Mouse (Mus musculus) hindbrain, embryonic 12.5 days (tissue): Measurements from ENCODE around the gene 2510009E07Rik. TPM values are rescaled to one million over a fixed set of nuclear protein-coding genes. Genes with fewer than 3 reads are reported as not detected.

Experiments
- ATAC-seq: fragments of 200-750 bp; cut with Nextera tagmentation; 2 replicates; pipeline ENCODE4 v1.8.0; 2017; ENCODE audit warnings: moderate TSS enrichment; ENCODE audit not compliant: low FRiP score
- H3K27ac ChIP-seq: fragments of 300-500 bp; sonication (generic); 2 replicates; pipeline ENCODE4 v1.5.1; 2016; ENCODE audit warnings: mild to moderate bottlenecking
- H3K27me3 ChIP-seq: fragments of 300-500 bp; sonication (generic); 2 replicates; pipeline ENCODE4 v1.6.1; 2016; ENCODE audit warnings: mild to moderate bottlenecking
- H3K36me3 ChIP-seq: fragments of 300-500 bp; sonication (generic); 2 replicates; pipeline ENCODE4 v1.6.1; 2016; ENCODE audit warnings: mild to moderate bottlenecking
- H3K4me1 ChIP-seq: fragments of 300-500 bp; sonication (generic); 2 replicates; pipeline ENCODE4 v1.6.1; 2016
- H3K4me2 ChIP-seq: fragments of 300-500 bp; sonication (generic); replicated peaks from 2 replicates; pipeline ENCODE4 v1.6.1; 2016; ENCODE audit warnings: mild to moderate bottlenecking
- H3K4me3 ChIP-seq: fragments of 300-500 bp; sonication (generic); 2 replicates; pipeline ENCODE4 v1.5.1; 2016; ENCODE audit warnings: mild to moderate bottlenecking
- H3K9ac ChIP-seq: fragments of 300-500 bp; sonication (generic); 2 replicates; pipeline ENCODE4 v1.6.1; 2016; ENCODE audit warnings: mild to moderate bottlenecking, moderate library complexity
- H3K9me3 ChIP-seq: fragments of 300-500 bp; sonication (generic); replicated peaks from 2 replicates; pipeline ENCODE4 v1.6.1; 2016; ENCODE audit warnings: mild to moderate bottlenecking
- WGBS: fragments of 180-500 bp; shearing (Covaris S2); methylation state at CpG from one replicate; pipeline ENCODE4 v1.1.7; 2016; 5-methylcytosine and 5-hydroxymethylcytosine counted together
- polyA plus RNA-seq: library from polyadenylated mRNA; unstranded; fragments of >200 nt; fragmentation: Nextera tagmentation; extraction: Ambion mirVana; gene quantifications from 2 replicates; pipeline ENCODE4 v1.2.1, GENCODE M21; 2016

The 2510009E07Rik gene
- polyA plus RNA-seq, result 54.6 and 56.0 TPM in 2 replicates

GRCm38 (mm10) chr16:21694463-21695241, at the start of gene 2510009E07Rik:
Gene 2510009E07Rik, minus strand, starts transcription at chr16:21694665.
- Histone ChIP-seq H3K9me3 (no peaks in the 10 kb centered on the region), H3K4me3 (peak within 1 kb of the TSS; percentile 81), H3K36me3 (no peaks in the 10 kb centered on the region), H3K4me1 (peaks cover 34% of the 10 kb centered on the region), H3K9ac (peak within 1 kb of the TSS; percentile 87), H3K27me3 (no peaks in the 10 kb centered on the region), H3K27ac (peak within 1 kb of the TSS; percentile 96), H3K4me2 (peak within 1 kb of the TSS; percentile 96)
- peak; percentile 89 for ATAC-seq
- under 1% methylated on average over 46 of the region's 61 CpGs for WGBS

DNA sequence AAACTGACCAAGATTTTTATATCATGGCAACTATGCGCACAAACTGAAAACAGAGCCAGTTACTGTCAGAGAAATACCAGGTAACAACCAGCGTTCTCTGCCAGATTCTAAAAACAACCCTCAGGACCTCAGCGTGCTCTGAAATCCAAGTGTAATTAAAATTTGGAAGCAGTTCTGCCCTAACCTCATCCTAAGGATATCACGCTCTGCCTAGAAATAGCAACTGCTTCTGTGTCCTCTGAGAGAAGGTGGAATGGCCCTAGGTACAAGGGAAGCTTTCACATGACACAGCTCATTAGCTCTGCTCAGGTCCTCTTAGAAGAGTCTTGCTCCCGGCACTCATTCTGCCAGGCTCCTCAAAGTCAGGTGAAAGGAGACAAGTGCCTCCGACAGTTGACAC, 48.9 kb upstream of the 2510009E07Rik start:
- no peaks in the 10 kb centered on the region for H3K27me3 ChIP-seq
- H3K9ac ChIP-seq, result no peak overlapping the region
- H3K4me1 ChIP-seq, result no peaks in the 10 kb centered on the region
- no peak overlapping the region for H3K4me2 ChIP-seq
- WGBS, result 93% methylated on average over 6 of the region's 6 CpGs
- no peak overlapping the region for H3K4me3 ChIP-seq
- H3K9me3 ChIP-seq, result no peaks in the 10 kb centered on the region
- no peak overlapping the region for H3K27ac ChIP-seq
- ATAC-seq, result no peak
- H3K36me3 ChIP-seq, result no peaks in the 10 kb centered on the region

GRCm38 (mm10) chr16:21742898-21743297, 48.4 kb upstream of the 2510009E07Rik start:
- H3K9me3 ChIP-seq, result no peaks in the 10 kb centered on the region
- H3K27me3 ChIP-seq, result no peaks in the 10 kb centered on the region
- no peak overlapping the region for H3K27ac ChIP-seq
- no peak overlapping the region for H3K4me2 ChIP-seq
- H3K4me3 ChIP-seq, result no peak overlapping the region
- WGBS, result 88% methylated on average over 5 of the region's 5 CpGs
- H3K9ac ChIP-seq, result no peak overlapping the region
- H3K4me1 ChIP-seq, result no peaks in the 10 kb centered on the region
- ATAC-seq, result no peak
- no peaks in the 10 kb centered on the region for H3K36me3 ChIP-seq

- ATAC-seq, result no peak
- no peaks in the 10 kb centered on the region for H3K36me3 ChIP-seq
- H3K4me3 ChIP-seq, result no peak overlapping the region
- H3K9me3 ChIP-seq, result no peaks in the 10 kb centered on the region
- no peak overlapping the region for H3K4me2 ChIP-seq
- 80% methylated on average over 5 of the region's 5 CpGs for WGBS
- H3K9ac ChIP-seq, result no peak overlapping the region
- no peaks in the 10 kb centered on the region for H3K4me1 ChIP-seq
- H3K27me3 ChIP-seq, result no peaks in the 10 kb centered on the region
- no peak overlapping the region for H3K27ac ChIP-seq
Observed at GRCm38 (mm10) chr16:21742191-21742870, 47.9 kb upstream of the 2510009E07Rik start.

DNA sequence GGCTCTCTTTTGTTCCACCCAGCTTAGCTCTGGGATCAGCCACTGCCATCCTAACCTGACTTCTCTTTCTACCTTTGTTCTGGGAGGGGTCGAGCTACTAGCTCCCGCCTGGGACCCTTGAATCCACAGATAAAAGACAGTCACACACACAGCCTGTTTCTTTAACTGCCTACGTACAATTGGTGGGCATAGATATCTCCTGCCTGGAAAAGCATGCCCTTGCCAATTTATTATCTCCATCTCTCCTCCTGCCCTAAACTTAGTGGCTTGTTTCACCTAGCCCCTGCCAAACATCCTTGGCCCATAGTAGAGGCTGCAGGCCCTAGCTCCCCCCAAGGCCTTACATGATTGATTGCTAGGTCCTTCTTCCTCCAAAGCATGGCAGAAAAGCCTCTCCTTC, 47.1 kb upstream of the 2510009E07Rik start:
- Histone ChIP-seq H3K36me3 (no peaks in the 10 kb centered on the region), H3K4me3 (no peak overlapping the region), H3K9me3 (no peaks in the 10 kb centered on the region), H3K27me3 (no peaks in the 10 kb centered on the region), H3K4me1 (no peaks in the 10 kb centered on the region), H3K9ac (no peak overlapping the region), H3K27ac (no peak overlapping the region), H3K4me2 (no peak overlapping the region)
- ATAC-seq, result no peak
- WGBS, result 83% methylated on average over 3 of the region's 3 CpGs

- Histone ChIP-seq H3K4me3 (no peak overlapping the region), H3K27ac (no peak overlapping the region), H3K36me3 (no peaks in the 10 kb centered on the region), H3K9me3 (no peaks in the 10 kb centered on the region), H3K9ac (no peak overlapping the region), H3K4me1 (no peaks in the 10 kb centered on the region), H3K27me3 (no peaks in the 10 kb centered on the region), H3K4me2 (no peak overlapping the region)
- no peak for ATAC-seq
- 71% methylated on average over 1 of the region's 1 CpGs for WGBS
Observed at GRCm38 (mm10) chr16:21735638-21736037, 41.2 kb upstream of the 2510009E07Rik start.

- H3K27ac ChIP-seq, result no peak overlapping the region
- no peaks in the 10 kb centered on the region for H3K36me3 ChIP-seq
- H3K4me2 ChIP-seq, result peak overlapping the region; percentile 39
- H3K4me3 ChIP-seq, result peak overlapping the region; percentile 23
- no peak overlapping the region for H3K9ac ChIP-seq
- no peak for ATAC-seq
- H3K27me3 ChIP-seq, result no peaks in the 10 kb centered on the region
- no peaks in the 10 kb centered on the region for H3K4me1 ChIP-seq
- 30% methylated on average over 10 of the region's 10 CpGs for WGBS
- no peaks in the 10 kb centered on the region for H3K9me3 ChIP-seq
Observed at GRCm38 (mm10) chr16:21727897-21728364, 33.5 kb upstream of the 2510009E07Rik start.

- H3K9me3 ChIP-seq, result no peaks in the 10 kb centered on the region
- no peak overlapping the region for H3K4me2 ChIP-seq
- ATAC-seq, result no peak
- no peaks in the 10 kb centered on the region for H3K4me1 ChIP-seq
- no peak overlapping the region for H3K4me3 ChIP-seq
- H3K9ac ChIP-seq, result no peak overlapping the region
- no peak overlapping the region for H3K27ac ChIP-seq
- WGBS, result 92% methylated on average over 3 of the region's 3 CpGs
- no peaks in the 10 kb centered on the region for H3K36me3 ChIP-seq
- no peaks in the 10 kb centered on the region for H3K27me3 ChIP-seq
Observed at GRCm38 (mm10) chr16:21727421-21727820, 33.0 kb upstream of the 2510009E07Rik start.

GRCm38 (mm10) chr16:21724261-21724660, 29.8 kb upstream of the 2510009E07Rik start:
- no peaks in the 10 kb centered on the region for H3K36me3 ChIP-seq

DNA sequence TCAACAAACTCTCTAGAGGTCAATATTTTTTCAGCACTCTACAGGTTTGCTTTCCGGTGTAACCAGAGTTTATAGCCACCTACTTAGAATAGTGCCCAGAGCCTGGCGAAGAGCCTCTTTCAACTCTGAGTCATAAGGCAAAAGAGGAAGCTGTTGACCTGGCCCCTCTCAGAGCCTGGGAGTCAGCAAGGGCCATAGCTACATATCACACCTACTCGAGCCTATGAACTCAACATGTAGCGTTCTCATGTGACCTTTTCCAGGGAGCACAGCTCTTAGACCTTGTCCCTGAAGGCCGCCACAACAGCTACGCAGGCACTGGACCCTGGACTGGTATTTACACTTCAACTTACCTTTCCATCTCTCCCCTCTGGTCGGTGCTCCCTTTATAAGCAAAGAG, 25.3 kb upstream of the 2510009E07Rik start:
- no peaks in the 10 kb centered on the region for H3K4me1 ChIP-seq
- H3K9ac ChIP-seq, result no peak overlapping the region
- H3K9me3 ChIP-seq, result no peaks in the 10 kb centered on the region
- 89% methylated on average over 7 of the region's 7 CpGs for WGBS
- H3K36me3 ChIP-seq, result no peaks in the 10 kb centered on the region
- H3K4me3 ChIP-seq, result no peak overlapping the region
- ATAC-seq, result no peak
- H3K4me2 ChIP-seq, result no peak overlapping the region
- H3K27ac ChIP-seq, result no peak overlapping the region
- H3K27me3 ChIP-seq, result no peaks in the 10 kb centered on the region

More at GRCm38 (mm10) chr16:21724261-21724660, 29.8 kb upstream of the 2510009E07Rik start:
- Histone ChIP-seq H3K9me3 (no peaks in the 10 kb centered on the region), H3K27me3 (no peaks in the 10 kb centered on the region), H3K4me2 (no peak overlapping the region), H3K4me1 (no peaks in the 10 kb centered on the region), H3K9ac (no peak overlapping the region), H3K4me3 (no peak overlapping the region), H3K27ac (no peak overlapping the region)
- no peak for ATAC-seq
- WGBS, result 88% methylated on average over 1 of the region's 1 CpGs

DNA sequence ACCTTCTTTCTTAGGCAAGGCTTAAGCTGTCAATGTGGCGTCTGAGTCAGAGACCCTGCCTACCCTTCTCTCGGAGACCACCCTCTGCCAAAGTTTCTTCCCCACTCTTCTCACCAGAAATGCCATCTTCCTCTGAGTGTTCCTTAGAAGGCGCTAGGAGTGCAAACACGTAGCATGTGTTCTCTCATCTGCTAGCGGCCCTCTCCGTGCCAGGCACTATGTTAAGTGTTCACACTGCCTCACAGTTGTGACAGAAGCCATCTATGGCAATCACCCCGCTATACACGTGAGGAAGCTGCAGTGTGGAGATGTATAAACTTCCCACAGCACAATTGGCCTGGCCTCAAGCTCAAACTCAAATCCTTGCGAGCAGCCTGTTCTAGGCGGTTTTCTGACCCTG, 20.1 kb upstream of the 2510009E07Rik start:
- Histone ChIP-seq H3K36me3 (no peaks in the 10 kb centered on the region), H3K27me3 (no peaks in the 10 kb centered on the region), H3K9ac (no peak overlapping the region), H3K4me2 (no peak overlapping the region), H3K27ac (no peak overlapping the region), H3K9me3 (no peaks in the 10 kb centered on the region), H3K4me1 (no peaks in the 10 kb centered on the region), H3K4me3 (no peak overlapping the region)
- ATAC-seq, result no peak
- 90% methylated on average over 10 of the region's 10 CpGs for WGBS

- Histone ChIP-seq H3K27me3 (no peaks in the 10 kb centered on the region), H3K4me2 (no peak overlapping the region), H3K4me3 (no peak overlapping the region), H3K27ac (no peak overlapping the region), H3K4me1 (no peaks in the 10 kb centered on the region), H3K9ac (no peak overlapping the region), H3K36me3 (no peaks in the 10 kb centered on the region), H3K9me3 (no peaks in the 10 kb centered on the region)
- no peak for ATAC-seq
- WGBS, result 40% methylated on average over 2 of the region's 2 CpGs
Observed at GRCm38 (mm10) chr16:21710321-21710720, 15.9 kb upstream of the 2510009E07Rik start.
